Mouse (Mus musculus) heart, adult 9 months (tissue): ENCODE data around the gene Casp3.

Experiments
- DNase-seq, 2 experiments: peaks; one replicate each; pipeline ENCODE4 v3.0.0; 2022; ENCODE audit warnings: low spot score in 2 of 2

Casp3 gene

GRCm38 (mm10) chr8:46680671-46681365 is 63.7 kb downstream of the Casp3 start:
- no peak for DNase-seq

GRCm38 (mm10) chr8:46686664-46687336 is 69.7 kb downstream of the Casp3 start:
- DNase-seq, result peak; percentile 91 to 95
